Mouse (Mus musculus) neural tube, embryonic 15.5 days (tissue): Measurements from ENCODE around the gene Gnaq. TPM values are rescaled to one million over a fixed set of nuclear protein-coding genes. Genes with fewer than 3 reads are reported as not detected.

ENCODE experiments used
- ATAC-seq: fragments of 200-750 bp; cut with Nextera tagmentation; 2 replicates; pipeline ENCODE4 v1.8.0; 2017; ENCODE audit warnings: mild to moderate bottlenecking, moderate TSS enrichment, moderate library complexity; ENCODE audit not compliant: low FRiP score
- H3K27ac ChIP-seq: fragments of 300-500 bp; sonication (generic); replicated peaks from 2 replicates; pipeline ENCODE4 v1.5.1; 2015; ENCODE audit warnings: mild to moderate bottlenecking, inconsistent platforms
- H3K27me3 ChIP-seq: fragments of 300-500 bp; sonication (generic); replicated peaks from 2 replicates; pipeline ENCODE4 v1.6.1; 2015; ENCODE audit warnings: inconsistent platforms
- H3K36me3 ChIP-seq: fragments of 300-500 bp; sonication (generic); 2 replicates; pipeline ENCODE4 v1.6.1; 2015; ENCODE audit warnings: inconsistent platforms
- H3K4me1 ChIP-seq: fragments of 300-500 bp; sonication (generic); 2 replicates; pipeline ENCODE4 v1.6.1; 2015; ENCODE audit warnings: inconsistent platforms
- H3K4me2 ChIP-seq: fragments of 300-500 bp; sonication (generic); 2 replicates; pipeline ENCODE4 v1.6.1; 2015; ENCODE audit warnings: inconsistent platforms, mild to moderate bottlenecking, moderate library complexity
- H3K4me3 ChIP-seq: fragments of 300-500 bp; sonication (generic); replicated peaks from 2 replicates; pipeline ENCODE4 v1.5.1; 2015; ENCODE audit warnings: mild to moderate bottlenecking, inconsistent platforms
- H3K9ac ChIP-seq: fragments of 300-500 bp; sonication (generic); replicated peaks from 2 replicates; pipeline ENCODE4 v1.6.1; 2015; ENCODE audit warnings: mild to moderate bottlenecking, inconsistent platforms
- H3K9me3 ChIP-seq: fragments of 300-500 bp; sonication (generic); replicated peaks from 2 replicates; pipeline ENCODE4 v1.6.1; 2016; ENCODE audit warnings: inconsistent platforms
- WGBS: fragments of 180-500 bp; shearing (Covaris S2); methylation state at CpG from one replicate; pipeline ENCODE4 v1.1.7; 2015; ENCODE audit warnings: mixed read lengths; 5-methylcytosine and 5-hydroxymethylcytosine counted together
- polyA plus RNA-seq: library from polyadenylated mRNA; unstranded; fragments of >200 nt; fragmentation: Nextera tagmentation; extraction: Ambion mirVana; gene quantifications from 2 replicates; pipeline ENCODE4 v1.2.1, GENCODE M21; 2015

Gnaq gene
- polyA plus RNA-seq, 1 experiment from 2014 or later: 110 TPM

DNA sequence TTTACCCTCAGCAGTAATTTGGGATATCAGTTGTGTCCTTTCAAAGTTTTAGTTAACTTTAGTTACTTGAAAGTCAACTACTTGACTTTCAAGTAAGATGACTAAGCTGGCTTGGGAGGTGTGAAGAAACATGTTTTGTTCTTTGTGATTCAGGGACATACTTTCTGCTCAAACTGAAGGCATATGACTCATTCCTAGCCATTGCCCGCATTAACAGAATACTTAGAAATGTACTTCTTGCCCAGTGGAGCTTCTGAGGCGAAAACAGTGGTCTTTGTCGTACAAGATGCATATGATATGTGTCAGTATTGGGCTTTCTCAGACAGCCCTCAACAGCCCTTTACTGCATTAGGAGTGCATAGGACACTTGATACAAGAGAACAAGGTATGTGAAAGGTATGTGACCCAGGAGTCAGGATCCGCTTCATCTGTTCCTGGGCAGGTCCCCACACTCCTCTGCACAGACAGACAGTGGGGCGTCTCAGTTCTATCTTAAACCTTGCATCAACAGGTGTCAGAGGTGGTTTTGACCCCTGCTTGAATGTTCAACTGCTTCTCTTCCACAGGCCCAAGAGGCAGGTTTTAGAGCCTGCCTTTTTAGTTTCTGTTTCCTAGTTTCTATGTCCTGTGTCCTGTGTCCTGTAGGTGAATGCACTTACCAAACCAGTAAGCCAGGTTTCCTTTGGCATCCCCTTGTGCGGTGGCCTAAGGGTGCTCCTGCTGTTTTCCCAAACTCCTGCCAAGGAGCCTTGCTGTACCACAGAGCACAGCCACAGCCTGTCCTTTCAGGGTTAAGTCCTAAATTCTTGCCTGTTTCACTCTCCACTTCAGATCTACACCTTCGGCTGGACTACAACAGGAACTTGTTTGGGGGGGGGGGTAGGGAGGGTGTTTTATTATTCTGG lies 72.4 kb downstream of the Gnaq start:
- Histone ChIP-seq H3K4me3 (no peak overlapping the region), H3K4me1 (peaks cover 17% of the 10 kb centered on the region), H3K36me3 (no peaks in the 10 kb centered on the region), H3K9ac (no peak overlapping the region), H3K27me3 (no peaks in the 10 kb centered on the region), H3K27ac (no peak overlapping the region), H3K9me3 (no peaks in the 10 kb centered on the region), H3K4me2 (no peak overlapping the region)
- 90% methylated on average over 7 of the region's 7 CpGs for WGBS
- no peak for ATAC-seq

DNA sequence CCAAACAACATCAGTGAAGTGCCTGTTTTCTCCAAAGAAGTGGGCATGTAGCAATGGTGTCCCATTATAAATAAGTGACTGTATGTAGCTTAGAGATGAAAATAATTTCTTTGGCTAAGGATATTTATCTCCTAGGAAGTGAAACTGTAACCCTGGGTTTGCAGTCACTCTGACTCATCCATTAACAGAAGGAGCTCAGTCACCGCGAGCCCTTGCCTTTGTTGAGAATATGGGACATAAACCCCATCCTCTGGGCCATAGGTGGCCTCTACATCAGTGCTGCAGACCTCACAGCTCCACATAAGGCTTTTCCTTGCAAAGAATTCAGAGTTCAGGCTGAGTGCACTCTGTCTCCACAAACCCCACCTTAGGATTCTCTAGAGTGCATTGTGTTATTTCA lies 77.0 kb downstream of the Gnaq start:
- WGBS: 97% methylated on average over 2 of the region's 2 CpGs
- Histone ChIP-seq H3K4me2 (no peak overlapping the region), H3K4me3 (no peak overlapping the region), H3K27me3 (no peaks in the 10 kb centered on the region), H3K4me1 (peaks cover 19% of the 10 kb centered on the region), H3K9ac (no peak overlapping the region), H3K36me3 (no peaks in the 10 kb centered on the region), H3K9me3 (no peaks in the 10 kb centered on the region), H3K27ac (no peak overlapping the region)
- ATAC-seq: no peak

DNA sequence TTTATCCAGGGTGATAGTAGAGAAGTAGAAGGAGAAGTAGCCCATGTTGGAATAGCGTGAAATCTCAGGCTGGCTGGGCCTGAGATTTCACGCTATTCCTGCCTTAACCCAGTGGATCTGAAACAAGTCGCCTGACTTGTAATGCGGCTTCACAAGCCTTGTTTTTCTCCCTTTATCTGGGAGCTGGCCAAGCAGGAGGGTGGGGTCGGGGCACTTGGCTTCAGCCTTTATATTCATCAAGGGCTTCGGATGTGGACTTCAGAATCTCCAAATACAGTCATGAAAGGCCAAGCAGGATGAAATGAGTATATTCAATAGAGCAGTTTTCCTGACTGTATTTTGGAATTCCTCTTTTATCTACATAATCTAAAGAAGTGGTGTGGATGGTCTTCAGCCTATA lies 82.3 kb downstream of the Gnaq start:
- H3K9ac ChIP-seq: no peak overlapping the region
- peak overlapping the region; percentile 41; the same call in 1 of the 2 replicates for H3K27ac ChIP-seq
- no peaks in the 10 kb centered on the region for H3K9me3 ChIP-seq
- H3K36me3 ChIP-seq: no peaks in the 10 kb centered on the region
- H3K27me3 ChIP-seq: no peaks in the 10 kb centered on the region
- no peak overlapping the region for H3K4me3 ChIP-seq
- peaks cover 11% of the 10 kb centered on the region for H3K4me1 ChIP-seq
- H3K4me2 ChIP-seq: no peak overlapping the region
- no peak for ATAC-seq
- WGBS: 75% methylated on average over 6 of the region's 6 CpGs

DNA sequence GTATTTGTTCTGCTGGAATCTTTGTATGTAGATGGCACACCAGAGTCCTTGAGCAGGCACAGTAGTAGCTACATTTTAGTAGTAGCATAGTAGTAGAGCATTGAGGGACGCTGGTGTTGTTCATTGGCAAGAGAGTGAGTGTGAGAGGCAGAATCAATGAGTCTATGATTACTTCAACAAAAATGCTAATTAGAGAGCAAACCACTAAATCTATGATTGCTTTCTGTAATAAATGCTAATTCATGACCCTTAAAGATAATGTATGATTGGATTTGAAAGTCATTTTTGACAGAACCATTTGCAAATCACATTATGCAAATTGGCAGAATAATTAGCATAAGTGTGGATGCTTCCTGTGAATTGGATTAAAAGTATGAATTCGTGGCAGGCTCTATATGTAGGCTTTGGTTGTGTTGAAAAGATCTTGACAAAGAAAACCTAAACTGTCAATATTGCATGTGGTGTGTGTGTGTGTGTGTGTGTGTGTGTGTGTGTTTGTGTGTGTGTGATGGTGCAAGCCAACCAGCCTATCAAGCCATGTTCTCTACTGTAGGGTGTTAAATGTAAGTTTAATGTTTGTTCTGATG lies 82.9 kb downstream of the Gnaq start:
- ATAC-seq: no peak
- Histone ChIP-seq H3K9me3 (no peaks in the 10 kb centered on the region), H3K4me1 (peaks cover 11% of the 10 kb centered on the region), H3K27me3 (no peaks in the 10 kb centered on the region), H3K36me3 (no peaks in the 10 kb centered on the region), H3K27ac (peak overlapping the region; percentile 41; the same call in 1 of the 2 replicates), H3K9ac (no peak overlapping the region), H3K4me3 (no peak overlapping the region), H3K4me2 (no peak overlapping the region)
- WGBS: 55% methylated on average over 2 of the region's 2 CpGs

DNA sequence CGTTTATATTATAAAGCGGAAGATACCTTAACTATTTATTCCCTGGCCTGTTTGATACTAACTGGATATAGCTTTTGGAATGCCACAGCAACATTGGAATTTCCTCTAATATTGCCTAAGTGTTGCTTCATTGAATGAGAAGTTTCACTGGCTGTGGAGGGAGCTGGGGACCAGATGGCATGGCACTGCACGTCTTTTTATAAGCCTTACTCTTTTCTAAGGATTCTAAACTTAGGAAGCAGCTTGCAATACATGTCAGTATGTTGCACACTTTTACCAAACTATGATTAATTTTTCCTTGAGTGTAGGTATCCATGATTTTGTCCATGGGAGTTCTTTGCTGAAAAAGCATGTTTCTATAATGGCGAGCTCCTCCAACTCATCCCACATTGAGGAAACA lies 87.3 kb downstream of the Gnaq start:
- WGBS: 85% methylated on average over 4 of the region's 4 CpGs
- no peak for ATAC-seq
- Histone ChIP-seq H3K4me2 (no peak overlapping the region), H3K36me3 (no peaks in the 10 kb centered on the region; the same call in 1 of the 2 replicates), H3K27me3 (no peaks in the 10 kb centered on the region), H3K4me3 (no peak overlapping the region), H3K9ac (no peak overlapping the region), H3K27ac (no peak overlapping the region), H3K9me3 (no peaks in the 10 kb centered on the region), H3K4me1 (peaks cover 9% of the 10 kb centered on the region)

DNA sequence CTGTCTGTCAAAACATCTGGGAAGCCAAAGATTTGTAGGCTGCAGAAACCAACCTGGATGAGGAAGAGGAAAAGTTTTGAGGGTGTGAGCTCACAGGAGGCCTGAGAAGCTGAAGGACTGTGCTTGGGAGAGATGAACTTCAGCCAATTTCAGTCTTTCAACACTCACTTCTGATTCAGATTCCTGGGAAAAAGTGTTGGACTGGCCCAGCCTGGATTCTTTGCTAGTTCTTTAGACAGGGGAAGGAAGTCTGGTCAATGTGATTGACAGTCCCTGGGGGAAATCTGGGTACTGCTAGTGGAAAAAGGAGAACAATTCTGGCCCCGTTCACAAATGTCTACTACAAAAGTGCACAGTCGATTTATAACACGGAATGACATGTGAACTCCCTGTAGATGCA lies 89.9 kb downstream of the Gnaq start:
- Histone ChIP-seq H3K9me3 (no peaks in the 10 kb centered on the region), H3K4me3 (no peak overlapping the region), H3K9ac (no peak overlapping the region), H3K27ac (no peak overlapping the region), H3K4me2 (no peak overlapping the region), H3K36me3 (peaks cover 6% of the 10 kb centered on the region; the same call in 1 of the 2 replicates), H3K27me3 (no peaks in the 10 kb centered on the region), H3K4me1 (peaks cover 7% of the 10 kb centered on the region)
- 72% methylated on average over 3 of the region's 3 CpGs for WGBS
- ATAC-seq: no peak

DNA sequence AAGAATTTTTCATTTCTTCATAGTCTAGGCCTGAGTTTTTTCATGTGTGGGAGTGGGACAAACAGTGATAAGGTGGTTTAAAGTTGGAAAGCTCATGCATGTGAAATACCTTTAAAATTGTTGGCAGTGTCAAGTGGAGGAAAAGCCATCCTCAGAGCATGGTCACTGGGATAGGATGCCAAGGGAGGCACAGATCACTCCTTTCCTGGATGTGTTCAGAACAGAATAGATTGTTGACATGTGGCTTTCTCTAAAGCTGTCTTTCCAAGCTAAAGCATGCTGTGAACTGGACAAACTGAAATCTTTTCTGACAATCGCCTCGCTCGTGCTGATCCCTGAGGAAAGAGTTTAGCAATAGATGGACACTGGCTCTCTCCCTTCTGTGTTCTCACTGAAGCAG lies 90.5 kb downstream of the Gnaq start:
- Histone ChIP-seq H3K9ac (no peak overlapping the region), H3K4me3 (no peak overlapping the region), H3K36me3 (peaks cover 6% of the 10 kb centered on the region; the same call in 1 of the 2 replicates), H3K27ac (no peak overlapping the region), H3K27me3 (no peaks in the 10 kb centered on the region), H3K4me2 (no peak overlapping the region), H3K9me3 (no peaks in the 10 kb centered on the region), H3K4me1 (peaks cover 7% of the 10 kb centered on the region)
- ATAC-seq: no peak
- 93% methylated on average over 3 of the region's 3 CpGs for WGBS

DNA sequence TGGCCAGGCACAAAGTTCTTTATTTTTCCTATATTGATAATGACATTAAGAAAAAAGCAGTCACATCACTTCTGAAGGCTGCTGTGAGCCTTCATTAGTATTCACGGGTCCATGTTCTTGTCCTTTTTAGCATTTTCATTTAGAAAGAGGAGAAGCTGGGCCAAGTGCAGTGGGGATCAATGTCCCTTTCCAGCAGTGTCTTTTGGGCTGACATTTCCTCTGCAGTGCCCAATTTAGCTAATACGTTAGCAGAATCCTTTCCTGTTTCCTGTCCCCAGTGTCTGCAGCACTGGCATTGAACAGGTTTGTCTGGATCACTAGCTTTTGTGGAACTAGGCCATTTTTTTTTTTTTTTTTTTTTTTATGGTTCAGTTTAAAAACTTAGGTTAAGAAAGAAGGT lies 92.2 kb downstream of the Gnaq start:
- peaks cover 6% of the 10 kb centered on the region; the same call in 1 of the 2 replicates for H3K36me3 ChIP-seq
- H3K4me3 ChIP-seq: no peak overlapping the region
- ATAC-seq: no peak
- no peaks in the 10 kb centered on the region for H3K27me3 ChIP-seq
- no peak overlapping the region for H3K9ac ChIP-seq
- H3K4me2 ChIP-seq: no peak overlapping the region
- H3K4me1 ChIP-seq: peaks cover 7% of the 10 kb centered on the region
- no peaks in the 10 kb centered on the region for H3K9me3 ChIP-seq
- 57% methylated on average over 2 of the region's 2 CpGs for WGBS
- H3K27ac ChIP-seq: 0 out of 2 replicates have a peak overlapping the region, but pooled peaks have one; percentile 15

DNA sequence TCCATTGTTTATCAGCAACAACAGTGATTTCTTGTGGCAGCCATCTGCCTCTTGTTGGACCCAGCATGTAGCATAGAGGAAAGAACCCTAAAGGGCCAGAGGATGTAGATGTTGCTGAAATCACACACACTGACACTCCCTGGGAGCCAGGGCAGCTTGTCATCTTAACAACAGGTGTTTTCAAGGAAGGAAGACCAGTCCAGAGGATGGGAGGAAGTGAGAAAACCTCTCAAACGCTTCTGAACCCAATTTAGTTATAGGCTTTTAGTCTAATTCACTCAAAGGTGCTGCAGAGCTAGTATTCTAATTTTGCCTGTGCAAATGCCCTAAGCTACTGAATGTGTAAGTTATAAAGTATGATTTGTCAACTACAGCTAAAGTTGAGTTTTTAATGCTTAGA lies 99.0 kb downstream of the Gnaq start:
- ATAC-seq: no peak
- Histone ChIP-seq H3K9ac (no peak overlapping the region), H3K4me1 (peaks cover 15% of the 10 kb centered on the region; the same call in 1 of the 2 replicates), H3K27me3 (no peaks in the 10 kb centered on the region), H3K4me2 (no peak overlapping the region), H3K27ac (no peak overlapping the region), H3K9me3 (no peaks in the 10 kb centered on the region), H3K36me3 (peaks cover under 1% of the 10 kb centered on the region; the same call in 1 of the 2 replicates), H3K4me3 (no peak overlapping the region)
- WGBS: 80% methylated on average over 1 of the region's 1 CpGs

DNA sequence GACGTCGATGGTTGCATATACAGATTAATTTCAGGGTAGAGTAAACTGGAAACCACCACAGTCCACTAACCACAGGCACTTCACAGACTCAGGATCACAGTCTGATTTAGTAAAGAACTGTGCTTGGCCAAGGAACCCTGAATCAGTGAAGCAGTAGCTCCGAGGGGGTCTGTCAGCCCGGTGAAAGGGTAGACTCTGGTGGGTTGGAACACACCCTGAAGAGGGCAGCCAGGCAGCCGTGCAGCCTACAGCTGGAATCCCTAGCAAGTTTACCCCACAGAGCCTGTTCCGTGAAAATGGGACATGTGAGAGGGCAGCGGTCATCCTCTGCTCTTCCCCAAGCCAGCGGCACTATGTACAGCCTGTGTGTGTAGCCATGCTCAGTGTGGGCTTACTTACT lies 103.0 kb downstream of the Gnaq start:
- 85% methylated on average over 8 of the region's 8 CpGs for WGBS
- no peak for ATAC-seq
- H3K4me2 ChIP-seq: no peak overlapping the region
- H3K9me3 ChIP-seq: no peaks in the 10 kb centered on the region
- H3K9ac ChIP-seq: no peak overlapping the region
- peaks cover 47% of the 10 kb centered on the region for H3K4me1 ChIP-seq
- no peak overlapping the region for H3K4me3 ChIP-seq
- H3K27me3 ChIP-seq: no peaks in the 10 kb centered on the region
- H3K27ac ChIP-seq: no peak overlapping the region
- H3K36me3 ChIP-seq: no peaks in the 10 kb centered on the region

DNA sequence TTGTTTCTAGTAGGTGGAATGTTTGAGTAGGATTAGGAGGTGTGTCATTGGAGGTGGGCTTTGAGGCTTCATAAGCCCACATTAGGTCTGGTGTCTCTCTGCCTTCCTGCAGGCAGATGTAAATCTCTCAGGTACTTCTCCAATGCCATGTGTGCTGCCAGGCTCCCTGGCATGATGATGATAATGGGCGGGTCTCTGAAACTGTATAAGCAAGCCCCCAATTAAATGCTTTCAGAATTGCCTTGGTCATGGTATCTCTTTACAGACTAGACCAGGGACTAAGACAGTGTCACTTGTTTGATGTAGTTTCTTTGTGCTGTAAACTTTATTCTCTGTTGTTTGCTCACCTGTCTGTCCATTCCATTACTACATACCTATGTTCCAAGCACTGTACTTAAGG lies 104.4 kb downstream of the Gnaq start:
- Histone ChIP-seq H3K4me3 (no peak overlapping the region), H3K4me2 (no peak overlapping the region), H3K9me3 (no peaks in the 10 kb centered on the region), H3K27ac (no peak overlapping the region), H3K36me3 (no peaks in the 10 kb centered on the region), H3K27me3 (no peaks in the 10 kb centered on the region), H3K4me1 (peaks cover 56% of the 10 kb centered on the region), H3K9ac (no peak overlapping the region)
- ATAC-seq: no peak
- WGBS: 97% methylated on average over 1 of the region's 1 CpGs

DNA sequence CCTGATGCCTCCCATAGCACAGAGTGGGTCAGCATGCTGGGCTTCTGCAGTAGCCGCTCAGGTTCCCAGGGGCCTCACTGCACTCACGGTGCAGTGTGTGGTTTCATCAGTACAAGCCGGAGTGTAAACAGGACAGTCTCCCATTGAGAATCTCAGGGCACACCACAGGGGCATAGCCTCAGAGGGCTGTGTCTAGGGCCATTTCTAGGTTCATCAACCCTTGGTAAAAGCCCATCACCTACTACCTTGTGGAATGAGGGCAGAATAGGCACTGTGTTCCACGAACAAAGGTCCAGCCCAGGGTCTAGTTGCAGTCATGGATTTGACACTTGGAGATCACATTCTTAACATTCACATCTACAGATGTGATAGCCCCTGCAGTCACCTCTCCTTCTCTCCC lies 105.4 kb downstream of the Gnaq start:
- Histone ChIP-seq H3K36me3 (no peaks in the 10 kb centered on the region), H3K9me3 (no peaks in the 10 kb centered on the region), H3K4me3 (no peak overlapping the region), H3K4me1 (peaks cover 61% of the 10 kb centered on the region), H3K27me3 (no peaks in the 10 kb centered on the region), H3K27ac (peak overlapping the region; percentile 49; the same call in 1 of the 2 replicates), H3K4me2 (no peak overlapping the region), H3K9ac (no peak overlapping the region)
- WGBS: 54% methylated on average over 4 of the region's 4 CpGs
- ATAC-seq: no peak
